Mouse (Mus musculus) embryonic facial prominence, embryonic 14.5 days (tissue): ENCODE measurements around the gene Ctsd. TPM values are rescaled to one million over a fixed set of nuclear protein-coding genes. Genes with fewer than 3 reads are reported as not detected.
"Not testable (repeated sequence)": the region's sequence is repeated elsewhere in the genome, so short reads cannot be mapped to it uniquely, and the experiment has no call there.

Experiments used
- ATAC-seq: fragments of 200-750 bp; cut with Nextera tagmentation; 2 replicates; pipeline ENCODE4 v1.8.0; 2017; ENCODE audit warnings: low read depth, moderate number of reproducible peaks, moderate TSS enrichment
- DNase-seq: peaks from one replicate; pipeline ENCODE4 v3.0.0-alpha.2; 2015; ENCODE audit warnings: low spot score
- H3K27ac ChIP-seq: fragments of 300-500 bp; sonication (generic); replicated peaks from 2 replicates; pipeline ENCODE4 v1.5.1; 2014; ENCODE audit warnings: low read depth, mild to moderate bottlenecking, low read length, moderate library complexity
- H3K27me3 ChIP-seq: fragments of 300-500 bp; sonication (generic); replicated peaks from 2 replicates; pipeline ENCODE4 v1.6.1; 2014; ENCODE audit warnings: low read length; ENCODE audit not compliant: control insufficient read depth, insufficient read depth
- H3K36me3 ChIP-seq: fragments of 300-500 bp; sonication (generic); 2 replicates; pipeline ENCODE4 v1.6.1; 2014; ENCODE audit warnings: low read length, mixed read lengths; ENCODE audit not compliant: control insufficient read depth, insufficient read depth
- H3K4me1 ChIP-seq: fragments of 300-500 bp; sonication (generic); 2 replicates; pipeline ENCODE4 v1.6.1; 2014; ENCODE audit warnings: antibody characterized with exemption, low read length; ENCODE audit not compliant: control insufficient read depth, insufficient read depth
- H3K4me2 ChIP-seq: fragments of 300-500 bp; sonication (generic); 2 replicates; pipeline ENCODE4 v1.6.1; 2014; ENCODE audit warnings: low read depth, mild to moderate bottlenecking, low read length, moderate library complexity, mixed read lengths
- H3K4me3 ChIP-seq: fragments of 300-500 bp; sonication (generic); 2 replicates; pipeline ENCODE4 v1.5.1; 2014; ENCODE audit warnings: low read depth, mild to moderate bottlenecking, low read length
- H3K9ac ChIP-seq: fragments of 300-500 bp; sonication (generic); 2 replicates; pipeline ENCODE4 v1.6.1; 2014; ENCODE audit warnings: low read depth, mild to moderate bottlenecking, low read length, moderate library complexity, mixed read lengths
- H3K9me3 ChIP-seq: fragments of 300-500 bp; sonication (generic); 2 replicates; pipeline ENCODE4 v1.6.1; 2016; ENCODE audit warnings: low read length; ENCODE audit not compliant: control insufficient read depth
- WGBS: fragments of 180-500 bp; shearing (Covaris S2); extraction: QIAGEN DNeasy Blood & Tissue Kit; methylation state at CpG from one replicate; pipeline ENCODE4 v1.1.7; 2014; 5-methylcytosine and 5-hydroxymethylcytosine counted together
- polyA plus RNA-seq: library from polyadenylated mRNA; unstranded; fragments of >200 nt; fragmentation: Nextera tagmentation; extraction: Ambion mirVana; gene quantifications from 2 replicates; pipeline ENCODE4 v1.2.1, GENCODE M21; 2014

Ctsd gene
- polyA plus RNA-seq, 1 experiment from 2014 or later, result 342 TPM

DNA sequence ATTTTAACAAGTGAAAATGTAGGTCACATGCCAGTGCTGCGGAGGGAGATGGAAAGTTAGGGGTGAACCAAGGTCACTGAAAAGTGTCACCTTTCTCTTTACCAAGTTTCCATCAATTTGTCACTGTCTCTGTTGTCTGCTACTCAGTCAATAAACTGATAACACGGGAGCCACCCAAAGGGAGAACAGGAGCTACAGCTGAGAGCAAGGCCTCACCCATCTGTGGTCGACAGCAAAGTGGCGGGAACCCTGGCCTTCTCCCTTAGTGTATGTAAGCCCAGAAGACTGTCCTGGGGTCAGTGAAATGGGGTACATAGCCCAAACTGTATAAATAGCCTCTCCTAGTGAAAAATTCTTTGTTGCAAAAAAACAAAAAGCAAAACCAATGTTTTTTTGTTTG lies 40.3 kb downstream of the Ctsd start:
- DNase-seq, result no peak
- Histone ChIP-seq H3K9me3 (no peaks in the 10 kb centered on the region), H3K4me1 (peaks cover 5% of the 10 kb centered on the region; the same call in 1 of the 2 replicates), H3K27ac (no peak overlapping the region), H3K9ac (no peak overlapping the region), H3K36me3 (no peaks in the 10 kb centered on the region), H3K4me3 (no peak overlapping the region), H3K4me2 (no peak overlapping the region), H3K27me3 (no peaks in the 10 kb centered on the region)
- WGBS, result 74% methylated on average over 4 of the region's 4 CpGs
- ATAC-seq, result no peak

DNA sequence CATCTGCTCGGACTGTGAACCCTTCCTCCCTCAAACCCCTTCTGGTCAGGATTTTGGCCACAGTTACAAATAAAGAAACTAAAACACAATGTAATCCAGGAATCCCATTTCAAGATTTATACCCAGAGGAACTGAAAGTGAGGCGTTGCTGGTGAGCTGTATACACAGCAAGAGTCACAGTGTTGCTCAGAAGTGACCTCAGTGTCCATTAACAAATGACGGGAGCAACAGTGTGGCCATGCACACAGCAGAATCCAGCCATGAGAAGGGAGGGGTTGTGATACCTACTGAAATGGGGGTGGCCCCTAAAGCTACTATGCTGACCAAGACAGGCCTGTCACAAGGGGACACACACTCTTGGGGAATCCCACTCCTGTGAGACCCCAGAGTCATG lies 45.6 kb downstream of the Ctsd start:
- DNase-seq (no peak), ATAC-seq (no peak)
- H3K9me3 ChIP-seq, result no peaks in the 10 kb centered on the region

DNA sequence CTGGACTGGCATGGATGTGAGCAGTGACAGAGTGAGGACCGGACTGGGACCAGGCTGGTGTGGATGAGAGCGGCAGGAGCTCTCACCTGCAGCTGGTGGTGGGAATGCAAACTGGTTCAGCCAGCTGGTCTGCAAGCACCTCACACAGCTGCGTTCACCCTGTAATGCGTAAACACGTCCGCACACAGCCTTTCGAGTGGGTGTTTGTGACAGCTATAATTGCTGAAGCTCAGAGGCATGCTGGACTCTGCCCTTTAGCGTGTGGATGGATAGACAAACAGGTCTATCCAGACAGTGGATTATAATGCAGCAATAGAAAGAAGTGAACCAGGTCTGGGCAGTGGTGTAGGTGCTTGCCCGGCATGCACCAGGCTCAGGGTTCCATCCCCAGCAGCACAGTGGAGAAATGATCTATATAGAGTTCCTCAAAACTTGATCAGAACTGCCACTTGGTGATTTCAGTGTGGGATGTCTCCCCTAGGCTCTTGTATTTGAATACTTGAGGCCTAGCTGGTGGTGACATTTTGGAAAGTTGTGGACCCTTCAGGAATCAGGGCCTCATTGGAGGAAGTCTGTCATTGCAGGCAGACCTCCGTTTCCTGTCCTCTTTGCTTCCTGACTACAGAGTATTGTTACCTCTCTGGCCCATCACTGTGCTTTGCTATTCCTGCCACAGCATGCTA lies 46.1 kb downstream of the Ctsd start:
- H3K9ac ChIP-seq, result no peak overlapping the region
- H3K9me3 ChIP-seq, result no peaks in the 10 kb centered on the region
- H3K27me3 ChIP-seq, result no peaks in the 10 kb centered on the region
- peak; percentile 71 for DNase-seq
- no peaks in the 10 kb centered on the region for H3K36me3 ChIP-seq
- no peak overlapping the region for H3K4me2 ChIP-seq
- WGBS, result 62% methylated on average over 10 of the region's 10 CpGs
- no peak overlapping the region for H3K4me3 ChIP-seq
- 0 out of 2 replicates have a peak overlapping the region, but pooled peaks have one; percentile 18 for H3K27ac ChIP-seq
- no peaks in the 10 kb centered on the region for H3K4me1 ChIP-seq
- peak; percentile 63; the same call in 1 of the 2 replicates for ATAC-seq

More for the DNA sequence above, 45.6 kb downstream of the Ctsd start:
- Histone ChIP-seq H3K4me2 (no peak overlapping the region), H3K4me3 (no peak overlapping the region), H3K27me3 (no peaks in the 10 kb centered on the region), H3K4me1 (no peaks in the 10 kb centered on the region), H3K9ac (no peak overlapping the region), H3K27ac (peak overlapping the region; percentile 18; the same call in 1 of the 2 replicates), H3K36me3 (no peaks in the 10 kb centered on the region)
- 66% methylated on average over 3 of the region's 3 CpGs for WGBS

DNA sequence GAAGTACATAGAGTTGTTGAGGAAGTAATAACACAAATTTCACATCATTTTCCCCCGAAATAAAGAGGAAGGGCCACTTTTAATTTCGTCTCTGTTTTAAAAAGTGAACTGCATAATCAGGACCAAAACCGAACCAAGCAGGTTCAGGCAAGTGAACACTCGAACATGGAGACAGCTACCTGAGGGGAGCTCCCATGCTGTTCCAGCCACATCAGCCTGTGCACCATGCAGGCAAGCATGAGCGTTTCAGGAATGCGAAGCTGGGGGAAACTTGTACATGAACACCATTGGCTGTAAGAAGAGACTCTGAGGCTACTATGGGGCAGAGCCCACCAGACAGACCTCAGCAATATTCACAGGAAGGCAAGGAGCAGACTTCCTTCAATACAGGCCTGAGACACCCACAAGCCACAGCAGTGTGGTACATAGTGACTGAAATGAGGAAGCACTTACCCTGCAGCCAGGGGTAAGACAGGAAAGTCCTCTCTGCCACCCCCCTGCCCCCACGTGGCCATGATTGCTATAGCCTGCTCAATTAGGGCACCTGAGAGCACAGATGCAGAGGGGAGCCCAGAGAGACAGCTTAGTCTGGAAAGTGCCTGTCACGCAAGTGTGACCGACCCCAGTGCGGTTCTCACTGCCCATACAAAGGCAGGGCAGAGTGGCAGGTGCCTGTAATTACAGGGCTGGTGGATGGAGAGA lies 47.4 kb downstream of the Ctsd start:
- peak; percentile 47; the same call in 1 of the 2 replicates for ATAC-seq
- no peak overlapping the region for H3K4me3 ChIP-seq
- WGBS, result 48% methylated on average over 10 of the region's 10 CpGs
- H3K4me1 ChIP-seq, result no peaks in the 10 kb centered on the region
- no peak overlapping the region for H3K4me2 ChIP-seq
- no peaks in the 10 kb centered on the region for H3K36me3 ChIP-seq
- no peak overlapping the region for H3K27ac ChIP-seq
- peak; percentile 20 for DNase-seq
- H3K9ac ChIP-seq, result no peak overlapping the region
- H3K27me3 ChIP-seq, result no peaks in the 10 kb centered on the region
- H3K9me3 ChIP-seq, result no peaks in the 10 kb centered on the region

DNA sequence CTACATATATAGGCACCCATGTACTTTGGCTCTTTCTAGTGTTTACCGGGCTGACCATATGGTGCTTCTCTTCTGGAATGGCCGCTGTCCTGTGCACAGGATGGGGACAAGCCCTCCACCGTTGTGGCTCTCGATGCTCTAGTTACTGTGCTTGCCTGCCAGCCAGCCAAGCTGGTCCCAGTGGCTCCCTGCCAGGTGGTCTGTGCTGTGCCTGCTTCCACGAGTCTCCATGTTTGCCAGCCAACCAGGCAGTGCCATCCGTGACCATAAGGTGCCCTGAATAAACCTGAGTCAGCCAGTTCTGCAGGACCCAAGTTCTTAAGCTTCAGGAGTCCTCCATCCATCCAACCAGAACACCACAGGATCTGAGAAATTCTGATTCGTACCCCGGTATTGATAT lies 52.7 kb downstream of the Ctsd start:
- Histone ChIP-seq H3K4me2 (no peak overlapping the region), H3K4me1 (no peaks in the 10 kb centered on the region), H3K9me3 (no peaks in the 10 kb centered on the region), H3K36me3 (no peaks in the 10 kb centered on the region), H3K4me3 (no peak overlapping the region), H3K27me3 (no peaks in the 10 kb centered on the region), H3K27ac (no peak overlapping the region), H3K9ac (no peak overlapping the region)
- DNase-seq, result no peak
- no peak for ATAC-seq
- 81% methylated on average over 8 of the region's 8 CpGs for WGBS

DNA sequence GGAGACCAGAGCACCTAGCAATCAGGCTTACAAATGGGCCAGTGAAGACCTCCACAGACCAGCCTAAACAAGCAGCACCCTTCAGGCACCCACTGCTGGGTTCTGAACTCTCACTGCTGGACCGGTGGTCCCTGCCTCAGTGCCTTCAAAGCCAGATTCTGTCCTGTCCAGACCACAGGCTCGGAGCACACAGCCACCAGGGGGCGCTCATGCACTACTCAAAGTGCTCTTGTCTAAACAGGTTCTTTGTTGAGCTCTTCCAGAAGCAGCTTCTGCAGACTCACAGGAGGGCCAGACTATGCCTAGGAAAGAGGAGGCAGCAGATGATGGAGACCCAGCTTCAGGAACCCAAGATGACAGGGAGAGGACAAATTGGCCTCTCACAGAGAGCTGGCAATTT lies 53.6 kb downstream of the Ctsd start:
- no peaks in the 10 kb centered on the region for H3K9me3 ChIP-seq
- H3K27me3 ChIP-seq, result no peaks in the 10 kb centered on the region
- H3K27ac ChIP-seq, result no peak overlapping the region
- H3K4me2 ChIP-seq, result no peak overlapping the region
- DNase-seq (peak; percentile 95), ATAC-seq (peak; percentile 92)
- no peaks in the 10 kb centered on the region for H3K36me3 ChIP-seq
- no peaks in the 10 kb centered on the region for H3K4me1 ChIP-seq
- H3K9ac ChIP-seq, result no peak overlapping the region
- WGBS, result 3% methylated on average over 3 of the region's 3 CpGs
- H3K4me3 ChIP-seq, result no peak overlapping the region

DNA sequence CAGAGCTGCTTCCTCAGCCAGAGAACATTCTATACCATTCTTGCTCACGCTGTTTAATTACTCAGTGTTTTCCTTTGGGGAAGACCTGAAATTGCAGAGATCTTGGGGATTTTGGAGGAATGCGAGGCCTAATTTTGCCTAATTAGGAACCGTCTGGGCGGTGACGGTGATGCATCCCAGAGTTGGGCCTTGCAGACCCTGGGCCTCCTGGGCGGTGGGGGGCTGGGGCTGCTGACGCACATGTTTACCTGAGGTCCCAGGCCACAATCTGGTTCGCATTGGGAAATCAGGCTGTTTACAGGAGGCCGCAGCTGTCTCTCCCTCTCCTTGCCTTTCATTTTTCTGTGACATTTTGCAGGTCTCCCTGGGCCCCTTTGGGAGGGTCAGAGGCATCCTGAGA lies 55.1 kb downstream of the Ctsd start:
- peak; percentile 42; the same call in 1 of the 2 replicates for ATAC-seq

DNA sequence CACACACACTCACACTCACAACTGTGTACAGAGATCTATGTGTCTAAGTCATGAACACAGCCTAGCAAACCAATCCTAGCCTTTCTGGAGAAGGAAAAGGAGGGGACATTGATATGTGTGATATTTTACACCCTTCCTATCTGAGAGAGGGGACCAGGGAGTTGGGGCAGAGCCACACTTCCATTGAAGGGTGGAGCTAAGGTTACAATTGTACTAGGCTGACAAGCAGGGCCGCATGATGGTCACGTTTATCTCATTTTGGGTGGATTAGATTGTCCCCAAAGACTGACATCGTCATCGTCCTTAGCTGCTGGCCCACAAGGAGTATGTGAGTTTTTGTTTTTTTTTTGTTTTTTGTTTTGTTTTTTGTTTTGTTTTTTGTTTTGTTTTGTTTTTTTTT lies 56.6 kb downstream of the Ctsd start:
- no peaks in the 10 kb centered on the region for H3K9me3 ChIP-seq
- no peak for ATAC-seq
- no peak overlapping the region for H3K9ac ChIP-seq
- H3K4me3 ChIP-seq, result no peak overlapping the region
- H3K36me3 ChIP-seq, result no peaks in the 10 kb centered on the region
- no peak for DNase-seq
- H3K4me1 ChIP-seq, result no peaks in the 10 kb centered on the region
- no peak overlapping the region for H3K4me2 ChIP-seq
- H3K27ac ChIP-seq, result no peak overlapping the region
- WGBS, result 85% methylated on average over 4 of the region's 4 CpGs
- H3K27me3 ChIP-seq, result no peaks in the 10 kb centered on the region

More for the DNA sequence above, 55.1 kb downstream of the Ctsd start:
- not testable (repeated sequence) for H3K9me3 ChIP-seq, H3K4me2 ChIP-seq, H3K27me3 ChIP-seq, H3K9ac ChIP-seq, DNase-seq, H3K36me3 ChIP-seq, H3K4me3 ChIP-seq, H3K4me1 ChIP-seq
- WGBS, result 31% methylated on average over 2 of the region's 9 CpGs
- peak overlapping the region; percentile 72 for H3K27ac ChIP-seq
